Comparison of ENCODE assay signal across 26 mouse cellular contexts in the genomic region with DNA sequence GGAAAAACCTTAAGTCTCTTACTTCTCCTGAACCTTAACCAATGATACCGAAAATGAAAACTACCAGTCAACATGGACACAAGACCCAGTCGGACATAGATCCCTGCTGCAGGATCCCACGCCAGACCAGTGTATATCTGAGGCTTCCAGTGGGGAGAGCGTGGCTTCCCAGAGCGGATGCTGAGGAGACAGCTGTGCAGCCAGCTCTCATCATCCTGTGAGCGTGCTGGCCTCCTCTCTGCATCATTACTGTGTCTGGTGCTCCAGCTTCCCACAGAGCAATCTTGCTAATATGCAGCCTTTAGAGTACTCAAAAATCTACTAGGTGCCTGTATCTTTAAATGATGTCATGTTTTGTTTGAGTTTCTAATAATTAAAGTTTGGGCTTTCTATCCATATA.
A peak's percentile ranks its signal among the peaks of the same experiment; 100 is the strongest.
DNase-seq lines count a peak whose midpoint lies in the region; ATAC-seq lines count a peak whose summit lies in the region.
"Had no signal": no experiment of that assay in that cellular context is flagged by ENCODE, and none has a peak within 500 bp of the region (broad histone marks: within the 10 kb centered on the region; RNA-seq: fewer than 3 reads in every experiment).

No protein-coding gene starts in this region.

- 82% methylated on average over 6 of the region's 6 CpGs for WGBS in hindbrain, embryonic 11.5 days
- 79% methylated on average over 6 of the region's 6 CpGs for WGBS in hindbrain, embryonic 12.5 days
- 79% methylated on average over 6 of the region's 6 CpGs for WGBS in midbrain, embryonic 13.5 days
- 84% methylated on average over 6 of the region's 6 CpGs for WGBS in midbrain, embryonic 11.5 days

- no peaks in the 10 kb centered on the region for H3K36me3 ChIP-seq in hindbrain, embryonic 11.5 days (ENCODE audit: control insufficient read depth, insufficient read depth, low read length)
- H3K36me3 ChIP-seq in hindbrain, embryonic 12.5 days, result no peaks in the 10 kb centered on the region
- no peaks in the 10 kb centered on the region for H3K36me3 ChIP-seq in midbrain, embryonic 13.5 days
- no peaks in the 10 kb centered on the region for H3K36me3 ChIP-seq in midbrain, embryonic 11.5 days (ENCODE audit: control insufficient read depth, insufficient read depth, low read length)
- H3K36me3 ChIP-seq: embryonic facial prominence, embryonic 10.5 days; embryonic facial prominence, embryonic 15.5 days; forebrain, embryonic 15.5 days; heart, embryonic 13.5 days; kidney, embryonic 15.5 days; limb, embryonic 13.5 days; lung, embryonic 15.5 days had no signal

- ATAC-seq in hindbrain, embryonic 11.5 days (ENCODE audit: low FRiP score), result 0 out of 2 replicates have a peak, but pooled peaks have one; percentile 29
- ATAC-seq in hindbrain, embryonic 12.5 days (ENCODE audit: low FRiP score), result no peak
- 0 out of 2 replicates have a peak, but pooled peaks have one; percentile 11 for ATAC-seq in midbrain, embryonic 13.5 days
- ATAC-seq in midbrain, embryonic 11.5 days (ENCODE audit: low FRiP score), result no peak
- ATAC-seq: CD4-positive, CD25-positive, alpha-beta regulatory T cell, adult 4 months; forebrain, embryonic 15.5 days had no signal

- no peak for DNase-seq in hindbrain, embryonic 11.5 days (ENCODE audit: low spot score)
- DNase-seq in midbrain, embryonic 11.5 days (ENCODE audit: low spot score, missing footprints), result no peak
- DNase-seq in right cerebral cortex, adult 18-20 months, result peak; percentile 13
- DNase-seq in right cerebral cortex, adult 2 months (ENCODE audit: low spot score in 2 of 2), result no peak
- no peak for DNase-seq in yolk sac, embryonic 10.5 days (ENCODE audit: low spot score)
- DNase-seq: adrenal gland, postnatal 14 days; cerebellum, adult 2 months; cerebellum, postnatal 14 days; gastrocnemius, postnatal 10 days; heart, postnatal 10 days; kidney, adult 18-20 months; kidney, postnatal 25 days; retina, postnatal 1 day; spleen, adult 18-20 months; thymus, postnatal 14 days had no signal

- H3K4me3 ChIP-seq in hindbrain, embryonic 11.5 days (ENCODE audit: low read depth, low read length), result no peak overlapping the region
- no peak overlapping the region for H3K4me3 ChIP-seq in hindbrain, embryonic 12.5 days
- no peak overlapping the region for H3K4me3 ChIP-seq in midbrain, embryonic 13.5 days (replicated peaks)
- no peak overlapping the region for H3K4me3 ChIP-seq in midbrain, embryonic 11.5 days (ENCODE audit: low read depth, low read length)
- H3K4me3 ChIP-seq: embryonic facial prominence, embryonic 10.5 days; embryonic facial prominence, embryonic 15.5 days; forebrain, embryonic 15.5 days; heart, embryonic 13.5 days; kidney, embryonic 15.5 days; limb, embryonic 13.5 days; lung, embryonic 15.5 days had no signal

- no peaks in the 10 kb centered on the region for H3K4me1 ChIP-seq in hindbrain, embryonic 11.5 days (replicated peaks; ENCODE audit: control insufficient read depth, insufficient read depth, low read length)
- H3K4me1 ChIP-seq in hindbrain, embryonic 12.5 days, result no peaks in the 10 kb centered on the region
- H3K4me1 ChIP-seq in midbrain, embryonic 13.5 days (replicated peaks), result 0 out of 2 replicates have a peak, but pooled peaks cover 2% of the 10 kb centered on the region
- no peaks in the 10 kb centered on the region for H3K4me1 ChIP-seq in midbrain, embryonic 11.5 days (ENCODE audit: control insufficient read depth, insufficient read depth, low read length)
- H3K4me1 ChIP-seq: embryonic facial prominence, embryonic 10.5 days; embryonic facial prominence, embryonic 15.5 days; forebrain, embryonic 15.5 days; heart, embryonic 13.5 days; kidney, embryonic 15.5 days; limb, embryonic 13.5 days; lung, embryonic 15.5 days had no signal

- H3K4me2 ChIP-seq in hindbrain, embryonic 11.5 days (replicated peaks; ENCODE audit: low read depth, low read length), result no peak overlapping the region
- no peak overlapping the region for H3K4me2 ChIP-seq in hindbrain, embryonic 12.5 days (replicated peaks)
- no peak overlapping the region for H3K4me2 ChIP-seq in midbrain, embryonic 13.5 days (replicated peaks)
- no peak overlapping the region for H3K4me2 ChIP-seq in midbrain, embryonic 11.5 days
- H3K4me2 ChIP-seq: embryonic facial prominence, embryonic 15.5 days; forebrain, embryonic 15.5 days; heart, embryonic 13.5 days; kidney, embryonic 15.5 days; limb, embryonic 13.5 days; liver, embryonic 11.5 days; lung, embryonic 15.5 days had no signal

- H3K27ac ChIP-seq in hindbrain, embryonic 11.5 days (ENCODE audit: low read depth, low read length), result no peak overlapping the region
- H3K27ac ChIP-seq in hindbrain, embryonic 12.5 days, result no peak overlapping the region
- H3K27ac ChIP-seq in midbrain, embryonic 13.5 days, result peak overlapping the region; percentile 44; the same call in 1 of the 2 replicates
- no peak overlapping the region for H3K27ac ChIP-seq in midbrain, embryonic 11.5 days (ENCODE audit: low read depth, low read length)
- H3K27ac ChIP-seq: embryonic facial prominence, embryonic 10.5 days; embryonic facial prominence, embryonic 15.5 days; forebrain, embryonic 15.5 days; heart, embryonic 13.5 days; kidney, embryonic 15.5 days; limb, embryonic 13.5 days; lung, embryonic 15.5 days had no signal

- H3K9me3 ChIP-seq in hindbrain, embryonic 11.5 days (ENCODE audit: control insufficient read depth, low read length), result no peaks in the 10 kb centered on the region
- H3K9me3 ChIP-seq in hindbrain, embryonic 12.5 days (replicated peaks), result no peaks in the 10 kb centered on the region
- no peaks in the 10 kb centered on the region for H3K9me3 ChIP-seq in midbrain, embryonic 13.5 days
- no peaks in the 10 kb centered on the region for H3K9me3 ChIP-seq in midbrain, embryonic 11.5 days (ENCODE audit: control insufficient read depth, low read length)
- H3K9me3 ChIP-seq: embryonic facial prominence, embryonic 10.5 days; embryonic facial prominence, embryonic 15.5 days; forebrain, embryonic 15.5 days; heart, embryonic 13.5 days; kidney, embryonic 15.5 days; limb, embryonic 13.5 days; lung, embryonic 15.5 days had no signal

- no peak overlapping the region for H3K9ac ChIP-seq in hindbrain, embryonic 11.5 days (ENCODE audit: low read depth, low read length)
- H3K9ac ChIP-seq in hindbrain, embryonic 12.5 days, result no peak overlapping the region
- no peak overlapping the region for H3K9ac ChIP-seq in midbrain, embryonic 13.5 days (replicated peaks)
- no peak overlapping the region for H3K9ac ChIP-seq in midbrain, embryonic 11.5 days (ENCODE audit: low read length)
- H3K9ac ChIP-seq: embryonic facial prominence, embryonic 15.5 days; forebrain, embryonic 15.5 days; heart, embryonic 13.5 days; kidney, embryonic 15.5 days; limb, embryonic 13.5 days; lung, embryonic 15.5 days had no signal

- no peaks in the 10 kb centered on the region for H3K27me3 ChIP-seq in hindbrain, embryonic 11.5 days (ENCODE audit: control insufficient read depth, insufficient read depth, low read length)
- no peaks in the 10 kb centered on the region for H3K27me3 ChIP-seq in hindbrain, embryonic 12.5 days
- no peaks in the 10 kb centered on the region for H3K27me3 ChIP-seq in midbrain, embryonic 13.5 days
- H3K27me3 ChIP-seq in midbrain, embryonic 11.5 days (ENCODE audit: control insufficient read depth, insufficient read depth, low read length), result no peaks in the 10 kb centered on the region
- H3K27me3 ChIP-seq: embryonic facial prominence, embryonic 15.5 days; forebrain, embryonic 15.5 days; heart, embryonic 13.5 days; kidney, embryonic 15.5 days; limb, embryonic 13.5 days; lung, embryonic 15.5 days had no signal

Comparison
In these comparisons a context has a peak if more than half of its experiments do, and no peak if none do; other contexts are left out.
1. ATAC-seq: peak in hindbrain, embryonic 11.5 days (single experiment) and midbrain, embryonic 13.5 days (single experiment); none in hindbrain, embryonic 12.5 days (single experiment) and midbrain, embryonic 11.5 days (single experiment).